Mouse (Mus musculus) cerebellum, adult 2 months (tissue): ENCODE measurements at regions not wholly inside any gene's neighbourhood (a gene's known extent, or its start where the extent isn't known, plus 50 kb on each side); places are given as distances from the start of the nearest gene placed in this dataset.
A peak's percentile ranks its signal among the peaks of the same experiment; 100 is the strongest.

ENCODE experiments used
- DNase-seq, 2 experiments: peaks; one replicate each; pipeline ENCODE4 v3.0.0; 2021
- H3K27ac ChIP-seq: fragments of 200-500 bp; 2 replicates; pipeline ENCODE4 v1.5.1; 2012; ENCODE audit warnings: low read length, control low read depth, inconsistent platforms; ENCODE audit not compliant: insufficient read depth
- H3K27me3 ChIP-seq: fragments of 200-500 bp; 2 replicates; pipeline ENCODE4 v1.6.1; 2012; ENCODE audit warnings: inconsistent platforms, mild to moderate bottlenecking, low read length, moderate library complexity; ENCODE audit not compliant: control insufficient read depth, insufficient read depth
- H3K4me1 ChIP-seq: fragments of 200-500 bp; 2 replicates; pipeline ENCODE4 v1.6.1; 2011; ENCODE audit warnings: low read length; ENCODE audit not compliant: control insufficient read depth, insufficient read depth
- H3K4me3 ChIP-seq: fragments of 200-500 bp; replicated peaks from 2 replicates; pipeline ENCODE3; 2011; ENCODE audit warnings: mild to moderate bottlenecking, low read depth, low read length, control low read depth; ENCODE audit not compliant: insufficient read depth
- CTCF ChIP-seq: fragments of 200-500 bp; IDR thresholded peaks from 2 replicates; pipeline ENCODE4 v1.5.1; 2011; ENCODE audit warnings: low read depth, mild to moderate bottlenecking, control low read depth, low read length, moderate library complexity, borderline replicate concordance; ENCODE audit not compliant: insufficient read depth
- POLR2A ChIP-seq: fragments of 200-500 bp; IDR thresholded peaks from 2 replicates; pipeline ENCODE4 v1.6.1; 2011; ENCODE audit warnings: low read length, control low read depth, borderline replicate concordance; ENCODE audit not compliant: insufficient read depth
- WGBS: fragments of 180-500 bp; shearing (Covaris S2); methylation state at CpG from one replicate; pipeline ENCODE4 v1.1.7; 2018; 5-methylcytosine and 5-hydroxymethylcytosine counted together

DNA sequence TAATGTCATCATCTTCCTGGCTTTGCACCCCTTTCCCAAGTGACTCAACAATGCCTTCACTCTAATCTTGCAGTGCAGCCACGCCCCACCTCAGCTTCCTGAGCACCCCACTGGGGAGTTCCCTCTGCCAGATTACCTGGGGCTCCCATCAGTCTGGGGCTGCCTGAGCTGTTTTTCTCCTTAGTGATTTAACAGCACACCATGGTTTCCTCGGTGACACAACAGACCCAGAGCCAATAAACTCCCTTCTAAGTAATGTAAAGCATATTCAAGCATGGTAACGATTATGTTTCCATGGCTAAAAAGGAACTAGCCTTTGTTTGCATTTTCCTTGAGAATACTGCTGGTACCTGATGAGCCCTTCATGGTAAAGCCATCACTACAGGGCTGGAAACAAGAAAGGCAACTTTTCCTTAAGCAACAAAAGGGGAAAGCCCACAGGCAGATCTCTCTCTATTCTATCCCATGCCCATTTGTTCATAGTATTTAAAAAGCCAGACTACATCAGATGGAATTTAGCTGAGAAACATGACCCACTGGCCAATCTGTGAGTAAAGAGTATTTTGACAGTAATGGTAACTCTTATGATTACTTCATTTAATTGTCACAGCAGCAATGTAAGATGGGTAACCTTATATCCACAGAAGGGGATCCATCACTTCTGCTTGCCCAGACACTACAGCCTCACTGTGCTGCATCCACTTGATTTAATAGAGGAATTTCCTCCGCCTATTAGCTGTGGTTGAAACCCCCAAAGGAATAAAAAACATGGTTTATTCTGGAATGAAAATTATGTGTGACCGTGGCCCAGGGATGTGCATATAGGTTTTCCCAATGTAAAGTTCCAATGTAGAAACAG is 294.6 kb upstream of the Tmc3 start:
- Histone ChIP-seq H3K27ac (no peak overlapping the region), H3K4me1 (no peaks in the 10 kb centered on the region), H3K27me3 (no peaks in the 10 kb centered on the region), H3K4me3 (no peak overlapping the region)
- TF ChIP-seq CTCF: no peak
- TF ChIP-seq POLR2A: no peak
- no peak for DNase-seq
- WGBS: 59% methylated on average over 5 of the region's 5 CpGs

DNA sequence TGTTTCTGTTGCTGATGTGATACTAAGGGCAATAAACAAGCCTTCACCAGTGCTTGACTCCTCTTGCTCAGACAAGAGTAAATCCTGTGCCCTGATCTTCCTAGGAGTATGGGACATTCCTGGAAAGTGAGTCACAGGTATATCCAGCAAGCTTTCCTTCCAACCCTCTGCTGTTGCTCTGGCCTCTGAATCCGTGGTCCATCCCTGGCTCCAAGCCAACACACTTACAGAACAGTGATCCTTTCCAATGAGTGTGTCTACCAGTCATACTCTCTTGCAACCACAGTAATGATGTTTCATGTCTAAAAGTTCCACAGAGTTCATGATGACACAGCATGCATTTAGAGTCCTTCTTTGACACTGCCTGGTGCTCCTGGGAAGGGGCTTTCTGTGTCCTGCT is 277.6 kb upstream of the Tmc3 start:
- DNase-seq: no peak
- Histone ChIP-seq H3K27ac (no peak overlapping the region), H3K27me3 (no peaks in the 10 kb centered on the region), H3K4me1 (no peaks in the 10 kb centered on the region), H3K4me3 (no peak overlapping the region)
- TF ChIP-seq POLR2A (no peak), CTCF (no peak)
- WGBS: 10% methylated on average over 1 of the region's 1 CpGs

GRCm38 (mm10) chr7:83312172-83312571 is 272.6 kb upstream of the Tmc3 start:
- no peak for TF ChIP-seq POLR2A
- TF ChIP-seq CTCF: no peak
- DNase-seq: no peak
- Histone ChIP-seq H3K4me1 (no peaks in the 10 kb centered on the region), H3K27ac (no peak overlapping the region), H3K4me3 (no peak overlapping the region), H3K27me3 (no peaks in the 10 kb centered on the region)
- WGBS: 58% methylated on average over 4 of the region's 4 CpGs

GRCm38 (mm10) chr7:83329809-83330412 is 254.8 kb upstream of the Tmc3 start:
- TF ChIP-seq POLR2A: no peak
- no peak for TF ChIP-seq CTCF
- no peaks in the 10 kb centered on the region for H3K4me1 ChIP-seq
- no peak overlapping the region for H3K27ac ChIP-seq
- WGBS: 41% methylated on average over 5 of the region's 5 CpGs
- no peaks in the 10 kb centered on the region for H3K27me3 ChIP-seq
- no peak overlapping the region for H3K4me3 ChIP-seq
- no peak for DNase-seq

DNA sequence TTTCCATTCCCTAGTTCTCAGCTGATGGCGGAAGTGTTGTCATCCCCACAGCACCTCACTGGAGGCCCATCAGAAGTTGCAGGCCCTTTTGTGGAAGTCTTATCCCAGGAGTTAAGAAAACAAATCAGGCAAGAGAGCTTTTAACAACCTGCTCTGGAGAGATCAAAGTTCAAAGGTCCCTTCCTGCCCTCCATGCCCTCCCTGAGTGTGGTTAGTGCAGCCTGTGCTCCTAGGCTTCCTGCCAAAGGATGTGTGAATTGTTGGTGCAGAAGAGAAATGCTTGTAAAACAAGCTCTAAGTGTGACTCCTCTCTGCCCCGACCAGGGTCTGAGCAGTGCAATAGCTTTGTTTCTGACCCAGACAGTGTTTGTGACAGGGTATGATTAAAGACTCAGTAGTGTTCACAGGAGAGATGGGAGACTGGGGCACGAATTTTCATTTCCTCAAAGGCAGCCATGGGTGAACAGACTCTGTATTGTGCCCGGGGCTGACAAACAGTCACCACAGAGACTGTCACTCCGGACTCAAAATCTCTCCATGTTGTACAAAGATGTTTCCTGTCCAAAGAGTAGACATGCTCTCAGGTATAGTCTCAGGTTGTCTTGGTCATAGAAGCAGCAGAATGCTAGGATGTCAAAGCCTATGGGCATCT is 237.5 kb upstream of the Tmc3 start:
- Histone ChIP-seq H3K4me1 (no peaks in the 10 kb centered on the region), H3K27me3 (no peaks in the 10 kb centered on the region), H3K27ac (no peak overlapping the region), H3K4me3 (no peak overlapping the region)
- DNase-seq: no peak
- 65% methylated on average over 5 of the region's 5 CpGs for WGBS
- TF ChIP-seq POLR2A (no peak), CTCF (no peak)

DNA sequence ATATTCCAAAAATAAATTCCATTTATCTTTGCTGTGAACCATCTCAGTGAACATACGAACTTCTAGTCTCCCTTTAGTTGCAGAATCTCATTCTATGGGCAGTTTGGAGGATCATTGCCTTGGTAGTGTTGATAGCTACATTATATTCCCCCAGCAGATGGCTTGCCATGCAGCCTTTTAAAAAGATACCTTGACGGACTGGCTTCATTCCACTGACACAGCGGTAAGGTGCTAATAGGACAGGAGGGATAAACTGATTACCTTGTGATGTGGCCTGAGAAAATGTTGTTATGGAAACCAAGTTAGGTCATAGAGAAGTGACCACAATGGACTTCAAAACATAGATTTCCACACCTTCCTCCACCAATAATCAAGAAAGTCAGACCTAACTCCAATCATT is 215.5 kb upstream of the Tmc3 start:
- no peaks in the 10 kb centered on the region for H3K27me3 ChIP-seq
- TF ChIP-seq POLR2A: no peak
- no peak for TF ChIP-seq CTCF
- no peak overlapping the region for H3K4me3 ChIP-seq
- WGBS: 47% methylated on average over 3 of the region's 3 CpGs
- no peaks in the 10 kb centered on the region; the same call in 1 of the 2 replicates for H3K4me1 ChIP-seq
- H3K27ac ChIP-seq: no peak overlapping the region
- peak; percentile 8 to 55 for DNase-seq

- 17% methylated on average over 6 of the region's 6 CpGs for WGBS
- no peaks in the 10 kb centered on the region for H3K27me3 ChIP-seq
- no peaks in the 10 kb centered on the region; the same call in 1 of the 2 replicates for H3K4me1 ChIP-seq
- TF ChIP-seq POLR2A (no peak), CTCF (no peak)
- no peak overlapping the region for H3K27ac ChIP-seq
- peak; percentile 49 to 74 for DNase-seq
- H3K4me3 ChIP-seq: no peak overlapping the region
Observed at GRCm38 (mm10) chr7:83369605-83370004, 215.1 kb upstream of the Tmc3 start.

DNA sequence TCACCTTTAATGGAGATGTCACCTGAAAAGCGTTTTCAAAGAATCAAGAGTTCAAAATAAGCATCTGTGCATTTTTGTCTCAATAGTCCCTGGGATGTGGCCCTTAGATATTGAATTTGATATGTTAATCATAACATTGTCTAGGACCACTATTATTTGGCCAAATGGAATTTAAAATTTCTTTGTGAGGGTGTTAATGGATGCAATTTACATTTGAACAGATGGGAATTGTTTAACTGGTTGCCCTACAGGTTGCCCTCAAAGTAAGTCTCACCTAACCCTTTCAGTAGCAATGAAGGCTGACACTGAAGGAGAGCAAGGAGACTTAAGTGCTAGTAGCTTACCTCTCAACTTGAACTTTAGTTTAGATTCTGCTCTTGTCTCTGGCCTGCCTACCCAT is 207.9 kb upstream of the Tmc3 start:
- no peak overlapping the region for H3K4me3 ChIP-seq
- no peak for DNase-seq
- no peaks in the 10 kb centered on the region for H3K4me1 ChIP-seq
- TF ChIP-seq CTCF (no peak), POLR2A (no peak)
- no peak overlapping the region for H3K27ac ChIP-seq
- WGBS: 79% methylated on average over 1 of the region's 1 CpGs
- H3K27me3 ChIP-seq: no peaks in the 10 kb centered on the region
